Mouse (Mus musculus) retina, postnatal 1 day (tissue): ENCODE measurements around the gene Ssxb6.
"Not testable (repeated sequence)": the region's sequence is repeated elsewhere in the genome, so short reads cannot be mapped to it uniquely, and the experiment has no call there.

ENCODE experiments used
- DNase-seq: peaks from one replicate; pipeline ENCODE4 v3.0.0-alpha.2; 2012

Gene Ssxb6

GRCm38 (mm10) chrX:8548155-8548554 lies at the start of gene Ssxb6:
Ssxb6 (minus strand) TSS chrX:8548255.
- DNase-seq: not testable (repeated sequence)

DNA sequence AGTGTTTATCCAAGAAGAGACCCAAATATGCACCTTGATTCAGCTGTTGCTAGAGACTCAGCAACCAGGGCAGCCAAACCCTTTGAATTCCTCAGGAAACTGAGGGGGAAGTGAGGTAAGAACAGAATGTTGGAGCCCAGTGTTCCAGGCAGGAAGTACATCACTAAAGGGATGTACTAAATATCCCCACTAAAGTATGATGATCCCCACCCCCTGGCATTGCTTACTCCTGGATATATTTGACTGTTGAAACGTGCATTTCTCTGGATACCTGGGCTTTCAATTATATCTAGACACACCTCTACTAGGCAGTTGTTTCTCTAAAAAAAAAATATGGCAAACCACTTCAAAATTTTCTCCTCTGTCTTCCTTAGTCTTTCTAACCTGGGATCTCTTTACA lies 43.7 kb upstream of the Ssxb6 start, which contains the start of gene Ssxb3:
Gene Ssxb3, minus strand, starts transcription at position 101 of the 400 bp plus-strand sequence.
- not testable (repeated sequence) for DNase-seq

DNA sequence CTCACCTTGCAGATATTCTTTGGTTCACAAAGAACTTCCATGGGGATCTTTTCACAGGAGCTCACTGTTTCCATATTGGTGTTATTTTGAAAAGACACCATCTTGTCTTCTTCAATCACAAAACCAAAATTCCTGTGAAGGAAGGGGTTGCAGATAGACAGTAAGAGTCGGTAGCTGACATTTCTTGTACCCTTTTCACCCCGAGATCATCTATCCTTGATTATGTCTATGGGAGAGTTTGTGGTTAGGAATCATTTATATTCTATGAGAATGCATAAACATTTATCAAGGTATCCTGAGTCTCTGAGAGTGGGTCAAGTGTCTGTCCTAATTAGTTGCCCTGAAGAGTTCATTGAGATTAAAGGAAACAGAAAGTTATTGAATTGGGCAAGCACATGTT lies 23.2 kb downstream of the Ssxb6 start, which contains the start of gene Gm14459:
Gene Gm14459, minus strand, starts transcription at position 101 of the 400 bp plus-strand sequence.
- DNase-seq: no peak
